Mouse (Mus musculus) cortical plate, adult 2 months (tissue): Measurements from ENCODE around the gene Rorc. TPM values are rescaled to one million over a fixed set of nuclear protein-coding genes. Genes with fewer than 3 reads are reported as not detected.

Source experiments
- H3K27ac ChIP-seq: fragments of 200-500 bp; 2 replicates; pipeline ENCODE4 v1.5.1; 2012; ENCODE audit warnings: low read length, control low read depth, inconsistent platforms; ENCODE audit not compliant: insufficient read depth
- H3K4me1 ChIP-seq: fragments of 200-500 bp; 2 replicates; pipeline ENCODE4 v1.6.1; 2011; ENCODE audit warnings: low read length; ENCODE audit not compliant: control insufficient read depth, insufficient read depth
- H3K4me3 ChIP-seq: fragments of 200-500 bp; 2 replicates; pipeline ENCODE4 v1.5.1; 2011; ENCODE audit warnings: mild to moderate bottlenecking, low read length, control low read depth; ENCODE audit not compliant: insufficient read depth
- CTCF ChIP-seq: fragments of 200-500 bp; IDR thresholded peaks from 2 replicates; pipeline ENCODE4 v1.5.1; 2011; ENCODE audit warnings: mild to moderate bottlenecking, control low read depth, low read length; ENCODE audit not compliant: insufficient read depth; ENCODE audit errors: extremely low read depth
- POLR2A ChIP-seq: fragments of 200-500 bp; IDR thresholded peaks from 2 replicates; pipeline ENCODE4 v1.6.1; 2011; ENCODE audit warnings: mild to moderate bottlenecking, low read length, control low read depth; ENCODE audit not compliant: insufficient read depth; ENCODE audit errors: extremely low read depth
- polyA plus RNA-seq: library from polyadenylated mRNA; depleted of rRNA; stranded (reverse); fragments of >200 nt; gene quantifications from 2 replicates; pipeline ENCODE4 v1.2.3, GENCODE M21; 2012; rRNA removed

The Rorc gene
- polyA plus RNA-seq, 1 experiment, result 2.0 TPM

DNA sequence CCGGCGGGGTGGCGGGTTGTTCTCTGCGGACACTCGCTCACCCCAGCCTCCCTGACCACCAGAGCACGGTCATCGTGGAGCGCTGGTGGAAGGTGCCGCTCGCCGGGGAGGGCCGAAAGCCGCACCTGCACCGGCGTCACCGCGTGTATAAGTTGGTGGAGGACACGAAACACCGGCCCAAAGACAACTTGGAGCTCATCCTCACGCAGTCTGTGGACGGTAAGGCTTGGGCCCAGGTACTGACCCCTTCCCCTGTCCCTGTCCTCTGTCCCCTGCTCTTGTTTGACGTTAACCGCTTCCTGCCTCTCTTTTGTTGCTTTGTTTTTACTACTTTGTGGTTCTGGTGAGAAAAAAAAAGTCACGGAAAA lies 71.0 kb downstream of the Rorc start, which contains the start of gene Oaz3:
Gene Oaz3 (minus strand): TSS at position 319 of the 368 bp plus-strand sequence.
- 0 out of 2 replicates have a peak within 1 kb of the TSS, but pooled peaks have one; percentile 41 for H3K27ac ChIP-seq
- H3K4me1 ChIP-seq, result no peaks in the 10 kb centered on the region
- H3K4me3 ChIP-seq, result peak within 1 kb of the TSS; percentile 92
- no peak for TF ChIP-seq POLR2A
- no peak for TF ChIP-seq CTCF

Other genes with a start within 250 kb of the Rorc start
- gene Gm10696, start 194.6 kb upstream of the Rorc start, polyA plus RNA-seq, result not detected in 2 replicates
- not detected in 2 replicates for gene Gm5286, start 176.1 kb upstream of the Rorc start, polyA plus RNA-seq
- gene Gm4778, start 108.8 kb upstream of the Rorc start, polyA plus RNA-seq, result not detected in 2 replicates
- 19.3 and 22.3 TPM in 2 replicates for gene Them4, start 62.7 kb upstream of the Rorc start, polyA plus RNA-seq
- not detected in 2 replicates for gene Them5, start 30.7 kb upstream of the Rorc start, polyA plus RNA-seq
- gene C2cd4d, start 10.4 kb upstream of the Rorc start, polyA plus RNA-seq, result 0.61 and 0.70 TPM in 2 replicates
- 0.46 and 0.51 TPM in 2 replicates for gene Lingo4, start 25.7 kb downstream of the Rorc start, polyA plus RNA-seq
- 15.2 and 15.5 TPM in 2 replicates for gene Tdrkh, start 40.5 kb downstream of the Rorc start, polyA plus RNA-seq
- gene Mrpl9, start 70.5 kb downstream of the Rorc start, polyA plus RNA-seq, result 46.0 and 47.9 TPM in 2 replicates
- gene Oaz3, start 71.1 kb downstream of the Rorc start, polyA plus RNA-seq, result 0.15 and 0.25 TPM in 2 replicates
- gene Celf3, start 105.5 kb downstream of the Rorc start, polyA plus RNA-seq, result 314 and 357 TPM in 2 replicates
- 3.2 and 4.1 TPM in 2 replicates for gene Riiad1, start 107.5 kb downstream of the Rorc start, polyA plus RNA-seq
- 47.7 and 50.6 TPM in 2 replicates for gene Snx27, start 209.9 kb downstream of the Rorc start, polyA plus RNA-seq